Mouse (Mus musculus) A20 (cell line): Measurements from ENCODE around the gene Dusp6.
A peak's percentile ranks its signal among the peaks of the same experiment; 100 is the strongest.

Source experiments
- DNase-seq: peaks from one replicate; pipeline ENCODE4 v3.0.0-alpha.2; 2011; ENCODE audit warnings: low read depth, low spot score

Dusp6 gene

GRCm38 (mm10) chr10:99246797-99247508, 16.1 kb upstream of the Dusp6 start:
- no peak for DNase-seq

- no peak for DNase-seq
These were observed 12.2 kb upstream of the Dusp6 start for GRCm38 (mm10) chr10:99250874-99251281.

DNA sequence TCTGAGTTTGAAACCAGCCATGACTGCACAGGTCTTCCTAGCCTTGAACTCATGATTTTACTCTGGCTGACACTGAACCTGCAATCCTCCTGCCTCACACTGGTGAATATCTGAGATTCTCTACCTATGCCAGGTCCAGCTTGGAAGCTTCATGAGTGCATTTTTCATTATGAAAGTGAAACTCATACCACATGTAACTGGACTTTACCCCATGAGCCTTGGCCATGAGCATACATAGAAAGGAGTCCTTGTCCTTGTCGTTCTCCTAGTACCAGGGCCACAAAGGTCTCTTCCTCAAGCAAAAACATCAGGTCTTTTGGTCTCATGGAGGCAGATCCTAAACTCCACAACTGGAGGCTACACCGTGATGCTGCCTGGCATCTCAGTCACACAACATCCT, 9.6 kb upstream of the Dusp6 start:
- DNase-seq = no peak

DNA sequence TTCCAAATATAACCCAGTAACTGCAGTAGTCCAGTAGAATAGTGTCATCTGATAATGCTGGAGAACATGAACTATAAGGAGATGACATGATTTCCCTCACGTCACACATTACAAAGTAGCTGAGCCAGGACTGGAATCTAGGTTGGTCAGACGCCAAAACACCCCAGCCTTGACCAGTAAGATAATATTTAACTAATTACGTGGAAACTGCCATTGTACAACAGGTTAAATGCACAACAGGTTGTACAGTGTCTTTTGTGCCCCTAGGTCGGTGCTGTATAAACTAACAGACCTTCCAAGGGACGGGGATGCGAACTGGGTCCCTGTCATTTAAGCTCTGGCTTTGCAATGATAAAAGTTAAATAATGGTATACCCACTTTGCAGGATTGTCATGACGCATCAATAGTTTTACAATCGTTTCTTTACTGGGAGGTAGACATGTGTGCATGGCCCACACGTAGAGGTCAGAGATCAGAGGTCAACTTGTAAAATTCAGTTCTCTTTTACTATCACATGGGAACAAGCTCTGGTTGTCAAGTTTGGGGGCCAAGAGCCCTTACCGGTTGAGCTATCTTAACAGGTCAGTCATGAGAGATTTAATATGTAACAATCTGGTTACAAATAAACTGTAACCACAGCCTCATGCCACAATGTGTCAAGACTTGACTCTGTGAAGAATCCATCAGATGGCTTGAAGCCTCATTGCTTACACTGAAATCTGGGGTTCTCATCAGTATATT, 7.0 kb upstream of the Dusp6 start:
- DNase-seq = no peak

DNA sequence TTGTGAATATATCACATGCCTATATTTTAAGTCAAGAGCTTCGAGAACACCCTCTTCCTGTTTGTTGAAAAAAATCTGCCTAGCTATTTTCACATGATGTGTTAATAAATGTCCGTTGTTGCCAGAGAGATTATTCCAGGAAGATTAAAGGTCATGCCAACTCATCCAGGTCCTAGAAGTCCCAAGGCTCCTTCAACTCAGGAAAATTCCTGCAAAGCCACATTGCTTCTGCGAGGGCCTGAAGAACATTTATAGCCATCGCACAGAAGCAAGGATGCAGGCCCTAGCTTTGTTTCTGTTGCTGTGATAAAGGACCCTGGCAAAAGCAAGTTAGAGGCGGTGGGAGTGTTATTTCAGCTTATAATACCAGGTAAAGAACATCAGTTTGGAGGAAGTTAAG, 5.5 kb upstream of the Dusp6 start:
- DNase-seq = no peak

- peak; percentile 6 for DNase-seq
These were observed 3.2 kb upstream of the Dusp6 start for GRCm38 (mm10) chr10:99259840-99260239.

DNA sequence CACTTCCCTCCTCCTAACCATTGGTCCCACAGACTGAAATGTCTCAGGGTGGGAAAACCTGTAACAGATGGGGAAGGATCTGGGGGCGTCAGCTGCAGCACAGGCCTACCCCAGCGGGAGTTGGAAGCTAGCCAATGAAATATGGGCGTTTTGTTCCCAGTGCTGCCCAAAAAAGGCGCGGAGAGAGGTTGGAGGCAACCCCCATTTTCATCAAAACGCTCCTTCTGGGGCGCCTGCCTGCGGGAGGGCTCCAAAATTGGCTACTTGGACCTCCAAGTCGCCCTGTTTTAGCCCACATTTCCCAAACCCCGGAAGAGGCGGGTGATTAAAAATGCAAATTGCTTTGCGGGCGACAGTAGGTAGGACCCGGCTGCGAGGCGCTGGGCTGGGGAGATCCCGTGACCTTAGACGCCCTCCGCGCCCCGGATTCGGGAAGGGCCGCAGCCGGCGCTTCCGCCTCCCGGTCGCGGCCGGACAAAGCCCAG, 1.8 kb upstream of the Dusp6 start:
- peak; percentile 91 for DNase-seq

DNA sequence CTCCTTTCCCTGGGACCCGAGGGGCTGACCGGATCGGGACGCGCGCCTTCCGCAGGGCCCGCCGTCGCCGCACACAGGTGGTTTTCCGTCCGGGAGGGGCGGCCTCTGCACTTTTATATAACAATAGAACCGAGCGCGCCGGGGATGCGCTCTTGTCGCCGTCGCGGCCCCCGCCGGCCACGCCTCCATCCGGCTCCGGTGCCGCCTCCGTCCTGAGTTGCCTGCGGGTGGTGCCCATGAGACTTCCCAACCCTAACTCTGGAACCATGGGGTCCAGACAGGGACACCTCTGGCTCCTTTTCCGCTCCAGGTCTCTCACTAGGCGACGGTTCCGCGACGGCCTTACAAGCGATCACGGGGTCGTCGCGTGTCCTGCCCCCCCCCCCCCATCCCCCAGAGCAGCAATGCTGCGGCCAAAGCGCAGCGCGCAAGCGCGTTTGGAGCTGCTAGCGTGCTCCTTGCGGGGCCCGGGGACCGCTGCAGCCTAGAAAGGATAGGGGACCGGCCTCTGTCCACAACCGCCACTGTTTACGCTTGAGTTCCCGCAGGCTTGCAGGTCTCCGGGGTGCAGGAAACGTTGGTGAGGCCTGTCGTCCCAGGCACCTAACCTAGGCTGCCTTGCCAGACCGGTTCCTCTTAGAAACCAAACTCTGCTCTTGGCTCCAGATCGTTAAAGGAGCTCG, 1.3 kb upstream of the Dusp6 start:
- peak; percentile 94 for DNase-seq

DNA sequence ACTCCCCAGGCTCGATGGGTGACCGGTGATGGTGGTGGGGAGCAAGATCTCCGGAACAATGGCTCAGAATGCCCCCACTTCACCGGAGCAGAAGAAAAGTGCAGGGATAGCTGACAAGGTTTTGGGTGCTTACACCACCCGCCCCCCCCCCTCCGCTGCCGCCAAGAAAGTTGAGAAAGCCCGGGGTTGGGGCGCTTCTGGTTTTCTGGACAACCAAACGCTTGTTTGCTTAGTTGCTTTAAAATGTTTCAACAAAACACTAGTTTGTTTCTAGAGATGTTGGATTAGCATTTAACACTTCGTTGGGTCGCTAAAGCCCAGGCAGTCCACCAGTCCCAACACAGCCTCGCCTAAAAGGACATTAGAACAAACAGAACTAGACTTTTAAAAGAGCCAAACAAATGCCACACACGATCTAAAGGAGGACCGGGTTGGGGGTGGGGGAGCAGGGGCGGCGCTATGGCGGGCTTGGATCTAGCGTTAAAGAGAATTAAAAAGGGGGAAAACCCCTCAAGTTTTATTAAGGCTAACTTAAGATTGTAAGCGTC, 638 bp upstream of the Dusp6 start:
- no peak for DNase-seq

- peak; percentile 83 for DNase-seq
These were observed 589 bp downstream of the Dusp6 start for GRCm38 (mm10) chr10:99263419-99264221.

- DNase-seq = peak; percentile 76
These were observed 1.4 kb downstream of the Dusp6 start for GRCm38 (mm10) chr10:99264301-99265010.

DNA sequence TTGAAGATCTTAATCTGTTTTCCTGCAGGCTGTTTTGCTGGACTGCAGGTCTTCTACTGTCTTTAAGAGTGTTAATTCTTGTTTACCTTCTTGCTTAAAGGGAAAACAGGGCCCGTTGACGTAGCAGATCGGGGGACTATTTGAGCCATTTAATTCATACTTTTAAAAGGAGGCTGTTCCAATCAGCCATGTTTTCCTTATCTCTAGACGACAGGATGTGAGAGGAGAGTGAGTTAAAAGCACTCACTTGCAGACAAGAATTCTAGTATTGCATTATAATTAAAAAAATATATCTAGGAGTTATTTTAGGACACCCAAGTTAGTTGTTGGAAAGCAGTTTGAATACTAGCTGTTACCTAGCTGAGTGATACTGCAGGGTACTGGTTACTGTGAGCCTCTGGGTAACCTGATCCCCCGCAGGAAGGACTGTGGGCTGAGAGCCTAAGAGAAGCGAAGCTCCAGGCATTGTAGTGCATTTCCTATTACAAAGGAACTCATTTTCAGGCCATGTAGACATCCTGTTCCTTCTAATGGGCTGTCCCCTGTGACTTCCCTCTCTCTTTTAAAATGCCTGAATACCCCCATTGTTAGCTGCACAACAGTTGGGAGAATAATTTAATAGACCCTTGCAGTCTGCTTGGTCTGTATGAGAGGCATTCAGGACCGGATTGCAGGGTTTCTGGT, 2.1 kb downstream of the Dusp6 start:
- DNase-seq = peak; percentile 62

GRCm38 (mm10) chr10:99266025-99266424, 3.0 kb downstream of the Dusp6 start:
- peak; percentile 82 for DNase-seq

DNA sequence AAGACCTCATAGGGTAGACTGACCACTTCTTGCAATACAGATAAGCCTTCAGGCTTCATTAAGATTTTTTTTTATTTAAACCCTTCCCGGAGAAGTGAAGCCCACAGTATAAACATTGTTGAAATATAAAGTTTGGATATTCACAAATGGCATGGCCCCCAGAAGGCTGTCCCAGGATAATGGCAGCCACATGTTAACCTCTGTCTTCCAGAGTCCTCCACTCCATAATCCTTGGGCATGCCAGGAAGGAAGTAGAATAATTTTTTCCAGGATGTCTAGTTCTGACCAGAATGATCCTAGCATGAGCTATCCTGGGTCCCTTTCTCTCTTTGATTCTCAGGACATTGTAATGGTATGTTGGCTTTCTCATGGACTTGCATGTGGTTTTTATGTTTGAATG, 4.6 kb downstream of the Dusp6 start:
- DNase-seq = no peak

DNA sequence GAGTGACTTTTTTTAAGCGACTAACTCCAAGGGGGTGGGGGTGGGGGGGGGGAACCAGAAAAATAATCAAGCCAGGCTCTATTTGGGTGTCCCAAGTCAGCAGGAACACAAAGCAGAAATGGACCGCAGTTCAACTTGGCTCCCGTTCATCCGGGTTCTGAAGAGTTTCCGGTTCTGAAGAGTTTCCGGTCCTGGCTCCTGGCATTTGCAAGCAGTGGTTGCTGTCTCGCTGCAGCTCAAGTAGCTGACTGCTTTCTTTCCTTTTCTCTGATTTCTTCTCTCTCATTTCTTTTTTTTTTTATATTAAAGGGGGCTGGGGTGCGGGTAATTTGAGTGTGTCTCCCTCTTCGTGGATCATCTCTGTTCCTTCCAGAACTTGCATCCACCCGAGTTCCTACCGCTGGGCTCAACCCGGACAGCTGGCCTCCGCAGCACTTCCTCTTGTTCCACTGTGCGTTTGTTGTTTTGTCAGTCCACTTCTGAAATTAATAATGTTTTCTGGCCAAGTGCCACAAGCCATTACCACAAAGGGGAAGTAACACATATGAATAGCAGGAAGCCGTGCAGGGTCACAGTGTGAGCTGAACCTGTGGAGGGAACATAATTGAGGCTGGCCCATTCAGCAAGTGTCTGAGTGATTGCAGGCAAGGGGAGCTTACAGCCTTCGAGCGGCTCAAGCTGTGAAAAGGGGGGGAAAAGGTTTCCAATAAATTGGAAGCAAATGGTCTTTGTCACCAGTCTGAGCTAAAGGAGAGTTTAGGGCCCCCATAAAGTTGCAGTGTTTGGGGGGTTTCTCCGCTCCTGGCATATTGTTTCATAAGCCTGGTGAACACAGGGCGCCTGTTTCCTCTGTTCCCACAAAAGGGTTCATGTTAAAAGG, 5.6 kb downstream of the Dusp6 start:
- peak; percentile 94 for DNase-seq

DNA sequence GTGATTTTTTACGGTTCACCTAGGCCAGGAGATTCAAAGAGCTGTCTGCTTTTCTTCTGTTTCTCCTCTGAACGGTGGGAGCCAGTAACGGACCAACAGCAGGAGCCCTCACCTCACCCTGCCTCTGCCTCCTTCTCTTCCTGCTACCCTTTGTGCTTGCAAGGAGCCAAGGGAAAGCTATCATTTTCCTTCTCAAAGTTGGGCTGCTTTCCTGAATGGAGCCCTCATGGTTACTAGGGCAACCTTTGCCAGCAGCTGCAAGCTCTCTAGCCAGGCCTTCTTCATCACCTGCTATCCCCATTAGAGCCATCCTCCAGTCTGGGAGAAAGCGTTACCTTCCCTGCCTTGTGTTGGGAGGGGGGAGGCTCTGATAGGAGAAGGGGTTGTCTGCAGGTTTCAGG, 6.3 kb downstream of the Dusp6 start:
- DNase-seq = no peak

- DNase-seq = no peak
These were observed 6.7 kb downstream of the Dusp6 start for GRCm38 (mm10) chr10:99269704-99270103.

GRCm38 (mm10) chr10:99270406-99270805, 7.4 kb downstream of the Dusp6 start:
- DNase-seq = no peak

DNA sequence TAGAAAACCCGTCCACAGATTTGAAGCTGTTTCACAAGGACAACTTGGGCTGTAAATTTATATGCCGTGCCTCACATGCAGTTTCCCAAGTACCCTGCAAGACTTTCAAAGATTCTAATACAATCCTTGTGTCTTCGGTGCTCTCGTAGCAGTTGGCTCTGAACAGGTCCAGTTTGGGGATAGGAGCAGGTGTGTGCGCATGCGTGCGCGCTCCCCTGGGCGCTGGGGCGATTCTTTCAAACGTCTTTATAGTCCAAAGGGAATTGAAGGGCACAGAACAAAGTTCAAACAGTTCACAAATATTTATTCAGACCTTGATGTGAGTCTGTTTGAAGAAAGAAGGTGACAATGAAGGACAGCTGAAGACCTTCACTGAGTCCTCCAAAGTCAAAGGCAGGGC, 8.0 kb downstream of the Dusp6 start:
- DNase-seq = no peak
